Mouse (Mus musculus) intestine, postnatal 0 days (tissue): ENCODE measurements around the gene Rnf208. TPM values are rescaled to one million over a fixed set of nuclear protein-coding genes. Genes with fewer than 3 reads are reported as not detected.

Experiments
- ATAC-seq: fragments of 200-750 bp; cut with Nextera tagmentation; 2 replicates; pipeline ENCODE4 v1.8.0; 2017; ENCODE audit warnings: mild to moderate bottlenecking, moderate TSS enrichment, moderate library complexity
- H3K27ac ChIP-seq: fragments of 300-500 bp; sonication (generic); 2 replicates; pipeline ENCODE4 v1.5.1; 2014; ENCODE audit warnings: mild to moderate bottlenecking, low read depth, low read length, moderate library complexity
- H3K27me3 ChIP-seq: fragments of 300-500 bp; sonication (generic); replicated peaks from 2 replicates; pipeline ENCODE4 v1.6.1; 2014; ENCODE audit warnings: low read length, mixed read lengths; ENCODE audit not compliant: control insufficient read depth, insufficient read depth
- H3K36me3 ChIP-seq: fragments of 300-500 bp; sonication (generic); 2 replicates; pipeline ENCODE4 v1.6.1; 2014; ENCODE audit warnings: mild to moderate bottlenecking, moderate library complexity; ENCODE audit not compliant: control insufficient read depth, insufficient read depth
- H3K4me1 ChIP-seq: fragments of 300-500 bp; sonication (generic); replicated peaks from 2 replicates; pipeline ENCODE4 v1.6.1; 2014; ENCODE audit warnings: antibody characterized with exemption, low read length, mixed read lengths; ENCODE audit not compliant: control insufficient read depth, insufficient read depth
- H3K4me2 ChIP-seq: fragments of 300-500 bp; sonication (generic); replicated peaks from 2 replicates; pipeline ENCODE4 v1.6.1; 2014; ENCODE audit warnings: low read depth, mild to moderate bottlenecking, moderate library complexity
- H3K4me3 ChIP-seq: fragments of 300-500 bp; sonication (generic); 2 replicates; pipeline ENCODE4 v1.5.1; 2014; ENCODE audit warnings: low read depth, low read length
- H3K9ac ChIP-seq: fragments of 300-500 bp; sonication (generic); 2 replicates; pipeline ENCODE4 v1.6.1; 2014; ENCODE audit warnings: mild to moderate bottlenecking, low read depth, low read length
- H3K9me3 ChIP-seq: fragments of 300-500 bp; sonication (generic); 2 replicates; pipeline ENCODE4 v1.6.1; 2016; ENCODE audit warnings: mixed run types; ENCODE audit not compliant: control insufficient read depth
- CTCF ChIP-seq: sonication (generic); IDR thresholded peaks from 2 replicates; pipeline ENCODE4 v1.5.1; 2016; ENCODE audit warnings: low read depth, mild to moderate bottlenecking, control low read depth, antibody characterized with exemption, moderate library complexity
- WGBS: fragments of 180-500 bp; shearing (Covaris S2); extraction: QIAGEN DNeasy Blood & Tissue Kit; methylation state at CpG from one replicate; pipeline ENCODE4 v1.1.7; 2014; 5-methylcytosine and 5-hydroxymethylcytosine counted together
- polyA plus RNA-seq: library from polyadenylated mRNA; unstranded; fragments of >200 nt; fragmentation: Nextera tagmentation; extraction: Ambion mirVana; gene quantifications from 2 replicates; pipeline ENCODE4 v1.2.1, GENCODE M21; 2015

Gene Rnf208
- polyA plus RNA-seq, 1 experiment from 2014 or later: 51.9 TPM

GRCm38 (mm10) chr2:25196172-25196954 is 45.7 kb upstream of the Rnf208 start, which contains the start of gene Tor4a:
Gene Tor4a (minus strand): TSS chr2:25196886.
- peak; percentile 79 for ATAC-seq
- H3K36me3 ChIP-seq: peaks cover 42% of the 10 kb centered on the region
- no peaks in the 10 kb centered on the region for H3K27me3 ChIP-seq
- WGBS: 9% methylated on average over 8 of the region's 8 CpGs
- H3K9ac ChIP-seq: peak within 1 kb of the TSS; percentile 54; the same call in 1 of the 2 replicates
- peak within 1 kb of the TSS; percentile 37 for H3K4me3 ChIP-seq
- no peak for TF ChIP-seq CTCF
- peak within 1 kb of the TSS; percentile 66 for H3K4me2 ChIP-seq
- H3K4me1 ChIP-seq: peaks cover 19% of the 10 kb centered on the region; the same call in 1 of the 2 replicates
- H3K9me3 ChIP-seq: no peaks in the 10 kb centered on the region
- peak within 1 kb of the TSS; percentile 91 for H3K27ac ChIP-seq

GRCm38 (mm10) chr2:25197191-25197590 is 44.9 kb upstream of the Rnf208 start:
- Histone ChIP-seq H3K27ac (peak overlapping the region; percentile 91), H3K4me1 (peaks cover 19% of the 10 kb centered on the region; the same call in 1 of the 2 replicates), H3K9me3 (no peaks in the 10 kb centered on the region), H3K36me3 (peaks cover 50% of the 10 kb centered on the region), H3K4me3 (peak overlapping the region; percentile 37), H3K9ac (0 out of 2 replicates have a peak overlapping the region, but pooled peaks have one; percentile 24), H3K27me3 (no peaks in the 10 kb centered on the region), H3K4me2 (peak overlapping the region; percentile 66)
- ATAC-seq: no peak
- 13% methylated on average over 2 of the region's 2 CpGs for WGBS
- TF ChIP-seq CTCF: no peak

- H3K27me3 ChIP-seq: no peaks in the 10 kb centered on the region
- ATAC-seq: no peak
- no peak for TF ChIP-seq CTCF
- no peak overlapping the region for H3K4me3 ChIP-seq
- no peak overlapping the region for H3K9ac ChIP-seq
- no peak overlapping the region; the same call in 1 of the 2 replicates for H3K27ac ChIP-seq
- H3K36me3 ChIP-seq: peaks cover 57% of the 10 kb centered on the region
- H3K9me3 ChIP-seq: no peaks in the 10 kb centered on the region
- no peak overlapping the region; the same call in 1 of the 2 replicates for H3K4me2 ChIP-seq
- H3K4me1 ChIP-seq: peaks cover 19% of the 10 kb centered on the region; the same call in 1 of the 2 replicates
Observed at GRCm38 (mm10) chr2:25197946-25198345, 44.1 kb upstream of the Rnf208 start.

- ATAC-seq: no peak
- no peak overlapping the region for H3K9ac ChIP-seq
- 95% methylated on average over 2 of the region's 2 CpGs for WGBS
- no peak overlapping the region for H3K4me3 ChIP-seq
- no peak for TF ChIP-seq CTCF
- no peak overlapping the region for H3K4me2 ChIP-seq
- H3K9me3 ChIP-seq: no peaks in the 10 kb centered on the region
- H3K27ac ChIP-seq: no peak overlapping the region
- H3K27me3 ChIP-seq: no peaks in the 10 kb centered on the region
- 0 out of 2 replicates have a peak, but pooled peaks cover 8% of the 10 kb centered on the region for H3K4me1 ChIP-seq
- peaks cover 76% of the 10 kb centered on the region for H3K36me3 ChIP-seq
Observed at GRCm38 (mm10) chr2:25200631-25201030, 41.4 kb upstream of the Rnf208 start.

GRCm38 (mm10) chr2:25203631-25204214 is 38.3 kb upstream of the Rnf208 start:
- ATAC-seq: no peak
- Histone ChIP-seq H3K4me1 (0 out of 2 replicates have a peak, but pooled peaks cover 2% of the 10 kb centered on the region), H3K27me3 (no peaks in the 10 kb centered on the region), H3K4me3 (no peak overlapping the region), H3K4me2 (no peak overlapping the region), H3K27ac (no peak overlapping the region), H3K36me3 (peaks cover 95% of the 10 kb centered on the region), H3K9me3 (no peaks in the 10 kb centered on the region), H3K9ac (no peak overlapping the region)
- WGBS: 52% methylated on average over 4 of the region's 4 CpGs
- peak; percentile 62 for TF ChIP-seq CTCF

GRCm38 (mm10) chr2:25207593-25207992 is 34.5 kb upstream of the Rnf208 start:
- H3K9ac ChIP-seq: no peak overlapping the region
- no peak overlapping the region for H3K4me3 ChIP-seq
- TF ChIP-seq CTCF: no peak
- ATAC-seq: no peak
- WGBS: 83% methylated on average over 1 of the region's 1 CpGs
- H3K36me3 ChIP-seq: peaks cover 60% of the 10 kb centered on the region
- no peaks in the 10 kb centered on the region for H3K9me3 ChIP-seq
- H3K27ac ChIP-seq: peak overlapping the region; percentile 35; the same call in 1 of the 2 replicates
- 0 out of 2 replicates have a peak, but pooled peaks cover 8% of the 10 kb centered on the region for H3K4me1 ChIP-seq
- H3K4me2 ChIP-seq: no peak overlapping the region
- H3K27me3 ChIP-seq: no peaks in the 10 kb centered on the region
